Mouse (Mus musculus): ENCODE results near the gene Gm9508. TPM values are rescaled to one million over a fixed set of nuclear protein-coding genes. Genes with fewer than 3 reads are reported as not detected.
A peak's percentile ranks its signal among the peaks of the same experiment; 100 is the strongest.
"Not testable (repeated sequence)": the region's sequence is repeated elsewhere in the genome, so short reads cannot be mapped to it uniquely, and the experiment has no call there.

Gm9508 gene
- not detected for polyA plus RNA-seq (2017; shearing (Covaris generic))

GRCm38 (mm10) chr10:77697133-77697532, at the start of gene Gm9508:
Gene Gm9508, minus strand, starts transcription at chr10:77697233.
- no peak for ATAC-seq

- ATAC-seq: not testable (repeated sequence)
These were observed 45.1 kb upstream of the Gm9508 start, which contains the start of gene Gm18596 for GRCm38 (mm10) chr10:77741924-77742688. Gene Gm18596, minus strand, starts transcription at chr10:77742638.

- no peak for ATAC-seq
These were observed 41.9 kb upstream of the Gm9508 start for GRCm38 (mm10) chr10:77738929-77739328.

- ATAC-seq: no peak
These were observed 38.9 kb upstream of the Gm9508 start for GRCm38 (mm10) chr10:77735928-77736327.

GRCm38 (mm10) chr10:77729241-77729640, 32.2 kb upstream of the Gm9508 start:
- no peak for ATAC-seq

- ATAC-seq: no peak
These were observed 31.2 kb upstream of the Gm9508 start for GRCm38 (mm10) chr10:77728280-77728679.

- ATAC-seq: no peak
These were observed 29.2 kb upstream of the Gm9508 start, which contains the start of gene Gm10100 for GRCm38 (mm10) chr10:77726186-77726585. Gene Gm10100, plus strand, starts transcription at chr10:77726486.

GRCm38 (mm10) chr10:77724855-77725254, 27.8 kb upstream of the Gm9508 start:
- ATAC-seq: no peak

- ATAC-seq: not testable (repeated sequence)
These were observed 23.3 kb upstream of the Gm9508 start, which contains the start of gene Krtap12-1 for GRCm38 (mm10) chr10:77720299-77720698. Gene Krtap12-1, plus strand, starts transcription at chr10:77720599.

- no peak for ATAC-seq
These were observed 18.5 kb upstream of the Gm9508 start, which contains the start of gene Gm10142 for GRCm38 (mm10) chr10:77715507-77715906. Gene Gm10142, plus strand, starts transcription at chr10:77715807.

- ATAC-seq: no peak
These were observed 16.7 kb upstream of the Gm9508 start for GRCm38 (mm10) chr10:77713734-77714133.

- ATAC-seq: not testable (repeated sequence)
These were observed 14.1 kb upstream of the Gm9508 start, which contains the start of gene Gm10024 for GRCm38 (mm10) chr10:77711157-77711556. Gene Gm10024, plus strand, starts transcription at chr10:77711457.

GRCm38 (mm10) chr10:77709831-77710230, 12.8 kb upstream of the Gm9508 start:
- no peak for ATAC-seq

GRCm38 (mm10) chr10:77706326-77706725, 9.3 kb upstream of the Gm9508 start, which contains the start of gene Gm10272:
Gene Gm10272, plus strand, starts transcription at chr10:77706626.
- ATAC-seq: no peak

GRCm38 (mm10) chr10:77690356-77690807, 6.7 kb downstream of the Gm9508 start, which contains the start of gene Gm19402:
Gene Gm19402, minus strand, starts transcription at chr10:77690757.
- ATAC-seq: not testable (repeated sequence)

- ATAC-seq: no peak
These were observed 10.0 kb downstream of the Gm9508 start for GRCm38 (mm10) chr10:77687021-77687420.

- ATAC-seq: no peak
These were observed 11.0 kb downstream of the Gm9508 start, which contains the start of gene Tspear for GRCm38 (mm10) chr10:77685895-77686664. Gene Tspear, plus strand, starts transcription at chr10:77686569.

- ATAC-seq: no peak
These were observed 12.9 kb downstream of the Gm9508 start for GRCm38 (mm10) chr10:77684181-77684580.

GRCm38 (mm10) chr10:77682994-77683393, 14.0 kb downstream of the Gm9508 start:
- ATAC-seq: no peak

GRCm38 (mm10) chr10:77677562-77677961, 19.5 kb downstream of the Gm9508 start:
- ATAC-seq: peak; percentile 23

- ATAC-seq: no peak
These were observed 23.3 kb downstream of the Gm9508 start for GRCm38 (mm10) chr10:77673765-77674164.

- ATAC-seq: no peak
These were observed 25.5 kb downstream of the Gm9508 start for GRCm38 (mm10) chr10:77671519-77671918.

- ATAC-seq: no peak
These were observed 26.3 kb downstream of the Gm9508 start for GRCm38 (mm10) chr10:77670710-77671109.

All from activated CD4-positive, CD25-positive, alpha-beta regulatory T cell, adult 4 months (primary cell).